Mouse (Mus musculus) left cerebral cortex, postnatal 10 days (tissue): ENCODE measurements around the gene Cirbp. TPM values are rescaled to one million over a fixed set of nuclear protein-coding genes. Genes with fewer than 3 reads are reported as not detected.

ENCODE experiments used
- DNase-seq, 2 experiments: peaks; one replicate each; pipeline ENCODE4 v3.0.0; 2021 to 2022; ENCODE audit warnings: low spot score in 2 of 2, mixed read lengths in 1 of 2; ENCODE audit errors: extremely low spot score in 1 of 2
- intact Hi-C: fragments of 180-260 bp; cut with DNase I; formaldehyde crosslinking; loops from one replicate; pipeline ENCODE4 v1.15.1; 2025
- total RNA-seq, 2 experiments: library from RNA; stranded (reverse); gene quantifications; 2 replicates each; pipeline ENCODE4 v1.2.3; 2021

Cirbp gene
- total RNA-seq, 2 experiments from 2014 or later: 138 to 151 TPM

GRCm38 (mm10) chr10:80136179-80136951, 29.4 kb upstream of the Cirbp start:
- intact Hi-C loops: no loop called here
- DNase-seq: peak in 1 of 2 experiments; percentile 46

DNA sequence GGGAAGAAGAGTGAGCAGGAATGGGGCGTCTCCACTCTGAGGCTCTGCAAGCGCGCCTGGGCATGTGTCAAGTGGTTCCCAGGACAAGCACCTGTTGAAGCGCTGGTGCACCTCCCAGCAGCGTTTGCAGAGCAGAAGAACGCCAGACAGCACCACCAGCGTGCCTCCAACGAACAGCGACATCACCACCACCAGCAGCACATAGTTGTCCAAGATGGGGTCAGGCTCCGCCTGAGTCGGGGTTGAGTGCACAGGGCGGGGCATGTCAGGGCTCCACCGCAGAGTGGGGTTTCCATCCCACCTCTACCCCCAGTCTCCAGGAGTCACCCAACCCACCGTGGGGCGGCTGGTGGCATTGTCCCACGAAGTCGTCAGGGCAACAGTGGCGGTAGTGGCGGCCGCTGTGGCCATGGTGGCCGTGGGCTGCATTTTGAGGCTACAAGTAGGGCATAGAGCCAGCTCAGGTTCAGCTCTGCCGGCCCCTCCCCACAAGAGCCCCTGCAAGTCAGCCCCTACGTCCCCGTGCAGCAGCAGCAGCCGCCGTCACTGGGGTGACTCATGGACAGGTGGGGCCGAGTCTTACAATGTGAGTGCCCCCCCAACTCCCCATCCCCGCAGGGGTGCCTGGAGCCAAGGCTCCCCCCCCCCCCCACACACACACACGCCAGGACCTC, 28.7 kb upstream of the Cirbp start:
- DNase-seq: peak in 1 of 2 experiments; percentile 72
- intact Hi-C loops: no loop called here

DNA sequence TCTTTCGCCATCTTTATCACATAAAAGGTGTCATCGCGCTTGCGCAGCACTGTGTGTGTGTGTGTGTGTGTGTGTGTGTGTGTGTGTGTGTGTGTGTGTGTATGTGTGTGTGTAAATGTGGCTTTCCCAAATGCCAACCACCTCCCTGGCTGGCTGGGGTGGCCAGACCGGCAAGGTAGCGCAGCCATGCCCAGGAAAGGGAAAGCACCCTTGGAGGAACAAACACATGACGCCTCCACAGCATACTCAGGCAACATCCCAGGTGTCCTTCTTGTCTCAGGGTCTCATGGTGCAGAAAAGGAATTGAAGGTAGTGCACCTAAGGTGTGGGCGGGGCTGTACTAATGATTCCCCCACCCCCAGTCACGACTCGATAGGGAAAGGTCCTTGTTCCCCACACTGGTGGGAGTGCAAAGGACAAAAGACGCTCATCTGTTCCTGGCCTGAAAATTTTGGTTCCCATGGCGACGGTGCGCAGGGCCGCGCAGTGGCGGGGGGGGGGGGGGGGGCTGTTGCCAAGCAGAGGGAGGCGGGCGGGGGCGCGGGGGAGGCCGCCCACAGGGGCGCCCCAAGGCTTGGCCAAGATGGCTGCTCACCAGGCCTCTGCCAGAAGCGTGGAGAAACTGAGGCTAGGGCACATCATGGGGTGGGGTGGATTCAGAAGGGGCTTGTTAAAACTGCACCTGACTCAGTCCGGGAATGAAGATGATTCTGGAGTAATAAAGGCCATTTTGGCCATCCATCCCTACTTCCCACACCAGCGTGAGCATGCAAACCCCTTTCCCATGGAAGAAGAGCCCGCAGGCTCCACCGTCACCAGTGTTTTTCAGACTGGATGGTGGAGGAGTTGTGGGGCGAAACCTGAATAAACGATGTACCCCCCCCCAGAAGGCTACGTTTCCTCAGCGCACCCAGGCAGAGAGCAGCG, 27.9 kb upstream of the Cirbp start:
- peak in 1 of 2 experiments; percentile 64 for DNase-seq
- intact Hi-C loops: no loop called here

DNA sequence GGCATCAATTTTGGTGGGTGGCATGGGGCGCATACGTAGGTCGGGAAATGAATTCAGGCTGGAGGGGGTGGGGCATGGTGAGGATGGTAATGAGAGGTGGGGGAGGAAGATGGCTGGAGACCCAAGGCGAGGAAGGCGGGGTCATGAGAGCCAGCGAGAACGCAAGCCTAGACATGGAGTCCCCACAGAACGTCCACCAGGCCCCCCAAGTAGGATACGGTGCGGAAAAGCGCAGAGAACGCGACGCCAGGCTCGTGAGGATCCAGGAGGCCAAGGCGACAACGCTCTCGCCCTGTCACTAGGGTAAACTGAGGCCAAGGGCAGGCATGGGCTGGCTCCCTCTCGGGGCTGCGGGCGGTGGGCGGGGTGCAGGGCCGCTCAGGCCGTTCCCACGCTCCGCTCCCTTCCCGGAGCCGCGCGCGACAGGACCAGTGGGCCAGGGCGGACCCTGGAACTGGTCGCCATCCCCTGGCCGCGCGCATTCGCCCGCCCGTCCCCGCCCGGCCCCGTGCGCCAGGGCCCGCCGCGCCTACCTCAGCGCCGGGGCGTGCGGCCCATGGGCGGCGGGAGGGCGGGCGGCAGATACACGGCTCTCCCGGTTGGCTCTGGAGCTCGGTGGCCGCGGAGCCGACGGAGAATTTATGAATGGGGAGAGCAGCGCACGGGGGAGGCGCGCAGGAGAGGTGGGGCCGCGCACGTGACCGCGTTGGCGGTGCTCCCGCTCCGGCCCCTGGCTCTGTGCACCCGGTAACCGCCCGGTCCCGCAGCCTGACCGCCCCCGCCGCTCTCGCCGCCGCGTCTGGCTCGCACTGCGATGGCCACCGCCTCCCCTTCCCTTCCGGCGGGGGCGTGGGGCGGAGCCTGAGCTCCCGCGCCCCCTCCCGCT, 27.0 kb upstream of the Cirbp start, which contains the start of gene Atp5d:
Gene Atp5d, plus strand, starts transcription at position 80 of the 886 bp plus-strand sequence.
- intact Hi-C loops: no loop called here
- DNase-seq: peak in 1 of 2 experiments; percentile 85

DNA sequence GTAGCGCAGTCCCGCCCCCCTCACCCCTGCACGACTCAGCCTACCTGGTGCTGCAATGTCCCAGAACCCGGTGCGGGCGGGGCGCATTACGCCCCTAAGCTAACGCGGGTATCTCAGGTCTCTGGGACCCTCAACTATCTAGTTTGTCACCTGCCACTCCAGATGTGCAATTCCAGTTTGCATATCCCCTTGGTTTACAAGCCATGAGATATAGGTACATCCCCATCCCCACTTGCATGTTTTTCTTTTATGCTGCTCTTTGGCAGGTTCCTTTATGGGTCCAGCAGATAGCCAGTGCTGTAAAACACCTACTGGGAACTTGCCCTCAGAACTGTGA, 26.4 kb upstream of the Cirbp start:
- DNase-seq: no peak
- intact Hi-C loops: no loop called here

DNA sequence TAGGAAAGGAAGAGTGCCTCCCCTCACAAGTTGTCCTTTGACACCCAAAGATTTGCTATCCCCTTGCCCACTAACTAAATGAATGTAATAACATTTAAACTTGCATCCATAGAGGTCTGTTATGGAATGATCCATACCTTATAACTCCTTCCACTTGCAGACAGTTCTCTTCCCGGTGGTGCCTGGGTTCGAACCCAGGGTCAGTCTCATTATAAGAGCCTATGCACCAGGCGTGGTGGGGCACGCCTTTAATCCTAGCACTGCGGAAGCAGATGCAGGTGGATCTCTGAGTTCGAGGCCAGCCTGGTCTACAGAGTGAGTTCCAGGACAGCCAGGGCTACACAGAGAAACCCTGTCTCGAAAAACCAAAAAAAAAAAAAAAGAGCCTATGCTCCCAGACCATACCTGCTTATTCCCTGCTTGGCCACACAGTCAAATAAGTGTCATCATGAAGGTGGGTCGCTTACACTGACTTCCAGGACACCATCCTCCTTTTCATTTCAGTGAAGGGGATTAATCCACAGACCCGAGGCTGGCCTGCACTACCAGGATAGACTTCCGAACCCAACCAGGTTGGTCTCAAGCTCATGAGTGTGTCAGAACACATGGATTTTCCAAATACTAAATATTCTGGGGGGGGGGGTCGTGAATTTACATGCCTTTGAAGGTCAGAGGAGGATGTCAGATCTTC, 25.7 kb upstream of the Cirbp start:
- DNase-seq: peak in 1 of 2 experiments; percentile 24
- intact Hi-C loops: no loop called here

GRCm38 (mm10) chr10:80140666-80141035, 25.1 kb upstream of the Cirbp start, which contains the start of gene Cbarp:
TSS of gene Cbarp (minus strand) at chr10:80140835.
- intact Hi-C loops: no loop called here
- DNase-seq: peak in 1 of 2 experiments; percentile 22

- DNase-seq: peak; percentile 94 to 98
- intact Hi-C loops: no loop called here
These were observed 24.5 kb upstream of the Cirbp start for GRCm38 (mm10) chr10:80141243-80141642.

GRCm38 (mm10) chr10:80141786-80142529, 23.8 kb upstream of the Cirbp start:
- intact Hi-C loops: no loop called here
- DNase-seq: peak; percentile 96 to 97

DNA sequence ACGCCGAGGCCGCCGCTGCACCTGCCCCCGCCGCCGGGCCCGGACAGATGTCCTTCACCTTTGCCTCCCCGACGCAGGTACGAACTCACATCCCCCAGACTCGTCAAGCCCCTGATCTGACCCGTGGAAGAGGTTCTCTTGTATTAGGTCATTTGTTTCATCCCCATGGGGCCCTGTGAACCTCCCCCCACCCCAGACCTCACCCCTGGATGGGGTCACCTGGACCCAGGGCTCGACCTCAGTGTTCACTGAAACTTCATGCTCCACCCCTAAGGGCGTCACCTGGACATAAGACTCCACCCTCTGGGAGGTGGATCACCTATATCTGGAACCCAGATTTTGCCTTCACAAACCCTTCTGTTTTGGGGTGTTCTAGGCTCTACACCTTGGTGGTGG, 23.3 kb upstream of the Cirbp start:
- no peak for DNase-seq
- intact Hi-C loops: no loop called here

GRCm38 (mm10) chr10:80143664-80144063, 22.1 kb upstream of the Cirbp start:
- intact Hi-C loops: no loop called here
- no peak for DNase-seq

DNA sequence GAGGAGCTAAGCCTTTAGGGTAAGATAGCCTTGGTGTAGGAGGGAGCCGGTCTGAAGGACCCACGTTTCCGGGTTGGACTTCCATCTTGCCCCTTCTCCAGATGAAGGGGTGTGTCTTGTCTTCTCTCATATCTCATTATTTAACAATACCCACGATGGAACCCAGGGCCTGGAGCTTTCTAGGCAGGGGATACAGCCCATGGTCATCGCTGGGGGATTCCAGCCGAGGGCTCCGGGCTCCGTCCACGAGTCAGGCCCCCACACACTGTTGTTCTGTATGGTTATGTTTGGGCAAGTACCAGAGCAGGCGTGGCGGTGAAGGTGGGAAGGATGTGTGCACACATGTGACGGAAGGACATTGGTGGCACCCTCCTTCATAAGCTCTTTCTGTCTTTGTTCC, 21.6 kb upstream of the Cirbp start:
- peak in 1 of 2 experiments; percentile 33 for DNase-seq
- intact Hi-C loops: no loop called here

- intact Hi-C loops: no loop called here
- DNase-seq: peak in 1 of 2 experiments; percentile 84
These were observed 20.6 kb upstream of the Cirbp start for GRCm38 (mm10) chr10:80144864-80145838.

- intact Hi-C loops: no loop called here
- DNase-seq: peak in 1 of 2 experiments; percentile 73
These were observed 19.9 kb upstream of the Cirbp start for GRCm38 (mm10) chr10:80145896-80146295.

GRCm38 (mm10) chr10:80146568-80147011, 19.2 kb upstream of the Cirbp start:
- peak in 1 of 2 experiments; percentile 58 for DNase-seq

More at GRCm38 (mm10) chr10:80146568-80147011, 19.2 kb upstream of the Cirbp start:
- intact Hi-C loops: no loop called here
